26 mouse cellular contexts compared by ENCODE assay signal in genomic region chr5:137299240-137299639, GRCm38 (mm10).
"Had no signal": no experiment of that assay in that cellular context is flagged by ENCODE, and none has a peak within 500 bp of the region (broad histone marks: within the 10 kb centered on the region; RNA-seq: fewer than 3 reads in every experiment).

No protein-coding gene starts in this region.

- H3K27me3 ChIP-seq: heart, embryonic 12.5 days; hindbrain, embryonic 12.5 days; kidney, embryonic 15.5 days; limb, embryonic 12.5 days; liver, embryonic 13.5 days had no signal

- ATAC-seq: hindbrain, embryonic 16.5 days; intestine, embryonic 16.5 days had no signal

- H3K4me3 ChIP-seq: gastrocnemius, adult 2 months; heart, embryonic 10.5 days; heart, embryonic 12.5 days; hindbrain, embryonic 10.5 days; hindbrain, embryonic 12.5 days; kidney, embryonic 15.5 days; left cerebral cortex, adult 2 months; limb, embryonic 10.5 days; limb, embryonic 12.5 days; liver, embryonic 13.5 days had no signal

- H3K27ac ChIP-seq: gastrocnemius, adult 2 months; heart, embryonic 10.5 days; hindbrain, embryonic 10.5 days; hindbrain, embryonic 12.5 days; hindbrain, embryonic 14.5 days; kidney, embryonic 15.5 days; kidney, postnatal 0 days; left cerebral cortex, adult 2 months; limb, embryonic 10.5 days; limb, embryonic 12.5 days; liver, embryonic 13.5 days had no signal

- H3K9ac ChIP-seq: heart, embryonic 12.5 days; hindbrain, embryonic 12.5 days; hindbrain, embryonic 14.5 days; kidney, embryonic 15.5 days; limb, embryonic 12.5 days; liver, embryonic 13.5 days had no signal

- H3K4me2 ChIP-seq: heart, embryonic 12.5 days; hindbrain, embryonic 12.5 days; hindbrain, embryonic 14.5 days; kidney, embryonic 15.5 days; limb, embryonic 12.5 days; liver, embryonic 11.5 days; liver, embryonic 13.5 days had no signal

- DNase-seq: gastrocnemius, adult 2 months; gastrocnemius, postnatal 10 days; gastrocnemius, postnatal 25 days; heart, adult 18-20 months; heart, postnatal 4 days; kidney, adult 11 months; kidney, adult 2 months; kidney, adult 9 months; kidney, postnatal 14 days; kidney, postnatal 36 days; layer of hippocampus, adult 9-11 months; liver; liver, embryonic 13.5 days had no signal

- H3K9me3 ChIP-seq: heart, embryonic 10.5 days; heart, embryonic 12.5 days; hindbrain, embryonic 10.5 days; hindbrain, embryonic 12.5 days; kidney, embryonic 15.5 days; limb, embryonic 10.5 days; limb, embryonic 12.5 days; liver, embryonic 13.5 days had no signal
